Mouse (Mus musculus): ENCODE data around the gene Gpr15.

GRCm38 (mm10) chr16:58682870-58683269 lies 36.0 kb downstream of the Gpr15 start:
- no peak for TF ChIP-seq CTCF (IDR thresholded peaks at IDR 0.05; ENCODE audit: low read depth)
- no peak for TF ChIP-seq EP300 (IDR thresholded peaks at IDR 0.05; ENCODE audit: low read depth)

All from heart, postnatal 0 days (tissue).